Mouse (Mus musculus): Measurements from ENCODE around the gene Sh2d4b.

Sh2d4b gene

GRCm38 (mm10) chr14:40863659-40864058 is 29.4 kb downstream of the Sh2d4b start:
- in situ Hi-C loops (cut with MboI; ENCODE audit: unreplicated experiment in 2 of 2): no loop called here

GRCm38 (mm10) chr14:40863022-40863421 is 30.0 kb downstream of the Sh2d4b start:
- in situ Hi-C loops (cut with MboI; ENCODE audit: unreplicated experiment in 2 of 2): no loop called here

GRCm38 (mm10) chr14:40852978-40853377 is 40.1 kb downstream of the Sh2d4b start:
- in situ Hi-C loops (cut with MboI; ENCODE audit: unreplicated experiment in 2 of 2): no loop called here

GRCm38 (mm10) chr14:40837397-40837796 is 55.7 kb downstream of the Sh2d4b start:
- in situ Hi-C loops (cut with MboI; ENCODE audit: unreplicated experiment in 2 of 2): no loop called here

- in situ Hi-C loops (cut with MboI; ENCODE audit: unreplicated experiment in 2 of 2): no loop called here
Observed at GRCm38 (mm10) chr14:40830505-40830904, 62.6 kb downstream of the Sh2d4b start.

- in situ Hi-C loops (cut with MboI; ENCODE audit: unreplicated experiment in 2 of 2): no loop called here
Observed at GRCm38 (mm10) chr14:40830094-40830493, 63.0 kb downstream of the Sh2d4b start.

- in situ Hi-C loops (cut with MboI; ENCODE audit: unreplicated experiment in 2 of 2): no loop called here
Observed at GRCm38 (mm10) chr14:40818051-40818450, 75.0 kb downstream of the Sh2d4b start.

GRCm38 (mm10) chr14:40816715-40817114 is 76.4 kb downstream of the Sh2d4b start:
- in situ Hi-C loops (cut with MboI; ENCODE audit: unreplicated experiment in 2 of 2): no loop called here

- in situ Hi-C loops (cut with MboI; ENCODE audit: unreplicated experiment in 2 of 2): loop anchor here (5.0 to 25.0 kb wide), 5 partner anchors 121 to 1254 kb away; no protein-coding TSS in a partner anchor
Observed at GRCm38 (mm10) chr14:40791606-40792005, 101.5 kb downstream of the Sh2d4b start.

GRCm38 (mm10) chr14:40789110-40789509 is 104.0 kb downstream of the Sh2d4b start:
- in situ Hi-C loops (cut with MboI; ENCODE audit: unreplicated experiment in 2 of 2): loop anchor here in 1 of 2 experiments (25.0 kb wide), 1 partner anchor 1252 kb away; no protein-coding TSS in a partner anchor

GRCm38 (mm10) chr14:40769097-40770090 is 123.7 kb downstream of the Sh2d4b start:
- in situ Hi-C loops (cut with MboI; ENCODE audit: unreplicated experiment in 2 of 2): no loop called here

Data from v-Abl transformed pro-B cells (cell line).